Mouse (Mus musculus) limb, embryonic 15.5 days (tissue): ENCODE results near the gene Sgms1. TPM values are rescaled to one million over a fixed set of nuclear protein-coding genes. Genes with fewer than 3 reads are reported as not detected.

Experiments used
- ATAC-seq: fragments of 200-750 bp; cut with Nextera tagmentation; 2 replicates; pipeline ENCODE4 v1.8.0; 2017; ENCODE audit warnings: low read depth, moderate TSS enrichment; ENCODE audit not compliant: insufficient number of reproducible peaks, low FRiP score, low TSS enrichment
- H3K27ac ChIP-seq: fragments of 300-500 bp; sonication (generic); 2 replicates; pipeline ENCODE4 v1.5.1; 2015; ENCODE audit warnings: moderate library complexity, mild to moderate bottlenecking, inconsistent platforms
- H3K27me3 ChIP-seq: fragments of 300-500 bp; sonication (generic); 2 replicates; pipeline ENCODE4 v1.6.1; 2015; ENCODE audit warnings: inconsistent platforms
- H3K36me3 ChIP-seq: fragments of 300-500 bp; sonication (generic); 2 replicates; pipeline ENCODE4 v1.6.1; 2015; ENCODE audit warnings: inconsistent platforms
- H3K4me1 ChIP-seq: fragments of 300-500 bp; sonication (generic); 2 replicates; pipeline ENCODE4 v1.6.1; 2015; ENCODE audit warnings: inconsistent platforms
- H3K4me2 ChIP-seq: fragments of 300-500 bp; sonication (generic); 2 replicates; pipeline ENCODE4 v1.6.1; 2015; ENCODE audit warnings: mild to moderate bottlenecking, inconsistent platforms
- H3K4me3 ChIP-seq: fragments of 300-500 bp; sonication (generic); 2 replicates; pipeline ENCODE4 v1.5.1; 2015; ENCODE audit warnings: mild to moderate bottlenecking, inconsistent platforms
- H3K9ac ChIP-seq: fragments of 300-500 bp; sonication (generic); 2 replicates; pipeline ENCODE4 v1.6.1; 2015; ENCODE audit warnings: inconsistent platforms
- H3K9me3 ChIP-seq: fragments of 300-500 bp; sonication (generic); 2 replicates; pipeline ENCODE4 v1.6.1; 2016; ENCODE audit warnings: inconsistent platforms
- WGBS: fragments of 180-500 bp; shearing (Covaris S2); methylation state at CpG from one replicate; pipeline ENCODE4 v1.1.7; 2015; 5-methylcytosine and 5-hydroxymethylcytosine counted together
- polyA plus RNA-seq: library from polyadenylated mRNA; unstranded; fragments of >200 nt; fragmentation: Nextera tagmentation; extraction: Ambion mirVana; gene quantifications from 2 replicates; pipeline ENCODE4 v1.2.1, GENCODE M21; 2015

Sgms1 gene
- 45.6 and 49.8 TPM in 2 replicates for polyA plus RNA-seq

DNA sequence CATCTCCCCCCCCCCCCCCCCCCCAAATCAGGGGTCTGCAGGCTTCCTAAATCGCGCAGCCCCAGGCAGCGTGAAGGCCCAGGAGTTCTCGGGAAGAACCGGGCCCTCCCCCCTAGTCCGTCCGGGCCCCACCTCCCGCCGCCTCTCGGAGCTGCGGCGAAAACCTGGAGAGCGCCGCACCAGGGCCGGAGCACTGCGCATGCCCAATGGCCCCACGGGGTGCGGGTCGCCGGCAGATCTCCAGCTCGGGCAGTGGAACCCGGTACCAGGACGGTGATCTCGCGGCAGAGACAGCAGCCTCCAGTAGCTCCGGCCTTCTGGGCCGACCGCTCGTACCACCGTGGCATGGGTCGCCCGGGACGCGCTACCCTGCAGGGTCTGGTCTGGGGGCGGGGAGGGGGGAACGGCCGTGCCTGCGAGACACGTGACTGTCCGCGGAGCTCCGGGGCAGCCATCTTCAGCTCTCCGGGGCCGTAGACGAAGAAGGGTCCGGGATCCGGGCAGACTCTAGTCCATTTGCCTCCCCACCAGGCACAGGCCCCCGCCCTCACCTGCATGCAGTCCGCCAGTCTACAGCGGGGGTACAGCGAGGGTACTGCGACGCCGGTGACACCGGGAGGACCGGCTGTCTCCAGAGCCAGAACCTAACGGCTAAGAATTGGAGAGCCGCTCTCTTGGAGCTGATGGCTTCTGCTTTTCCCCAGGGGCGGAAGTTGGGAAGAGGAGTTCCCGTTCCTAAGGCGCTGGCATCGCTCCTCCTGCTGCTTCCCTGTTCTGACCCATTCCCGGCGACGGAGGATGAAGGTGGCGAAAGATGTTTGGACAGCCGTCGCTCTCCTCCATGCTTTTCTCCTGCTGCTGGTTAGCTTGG, at the start of gene Sgms1:
TSS of gene Sgms1 (minus strand) at position 714 of the 871 bp plus-strand sequence.
- no peaks in the 10 kb centered on the region for H3K27me3 ChIP-seq
- 1% methylated on average over 67 of the region's 68 CpGs for WGBS
- H3K27ac ChIP-seq = peak within 1 kb of the TSS; percentile 89
- peak within 1 kb of the TSS; percentile 90 for H3K4me3 ChIP-seq
- no peaks in the 10 kb centered on the region for H3K9me3 ChIP-seq
- ATAC-seq = peak; percentile 92
- H3K4me1 ChIP-seq = peaks cover 28% of the 10 kb centered on the region
- H3K4me2 ChIP-seq = peak within 1 kb of the TSS; percentile 92
- H3K9ac ChIP-seq = peak within 1 kb of the TSS; percentile 80
- H3K36me3 ChIP-seq = no peaks in the 10 kb centered on the region

DNA sequence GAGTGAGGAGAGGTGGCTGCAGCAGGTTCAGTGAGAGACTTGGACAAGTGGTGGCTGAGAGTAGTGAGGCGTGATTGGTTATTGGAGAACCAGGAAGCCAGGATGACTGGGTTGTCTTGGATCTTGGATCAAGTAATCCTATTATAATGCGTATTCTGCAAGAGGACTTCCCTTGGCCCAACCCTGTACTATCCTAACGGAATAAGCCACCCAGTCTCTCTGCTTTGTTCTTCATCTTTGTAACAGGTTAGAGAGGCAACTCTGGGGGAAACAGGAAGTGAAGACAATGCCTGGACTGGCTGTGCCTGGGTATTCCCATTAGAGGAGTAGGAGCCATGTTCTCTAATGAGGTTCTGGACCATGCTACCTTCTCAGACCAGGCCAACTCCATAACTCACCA, 36.3 kb upstream of the Sgms1 start:
- 79% methylated on average over 3 of the region's 3 CpGs for WGBS
- no peak overlapping the region for H3K4me2 ChIP-seq
- H3K9ac ChIP-seq = no peak overlapping the region
- no peaks in the 10 kb centered on the region for H3K9me3 ChIP-seq
- no peak overlapping the region for H3K4me3 ChIP-seq
- H3K4me1 ChIP-seq = no peaks in the 10 kb centered on the region
- no peak for ATAC-seq
- no peaks in the 10 kb centered on the region for H3K27me3 ChIP-seq
- no peak overlapping the region for H3K27ac ChIP-seq
- no peaks in the 10 kb centered on the region for H3K36me3 ChIP-seq

GRCm38 (mm10) chr19:32424706-32425105, 35.2 kb upstream of the Sgms1 start:
- WGBS = 72% methylated on average over 3 of the region's 3 CpGs
- H3K27me3 ChIP-seq = no peaks in the 10 kb centered on the region
- no peak for ATAC-seq

GRCm38 (mm10) chr19:32419069-32419468, 29.6 kb upstream of the Sgms1 start:
- Histone ChIP-seq H3K4me3 (no peak overlapping the region), H3K27me3 (no peaks in the 10 kb centered on the region), H3K9ac (no peak overlapping the region), H3K9me3 (no peaks in the 10 kb centered on the region), H3K36me3 (no peaks in the 10 kb centered on the region), H3K27ac (no peak overlapping the region), H3K4me1 (no peaks in the 10 kb centered on the region), H3K4me2 (no peak overlapping the region)
- no peak for ATAC-seq
- WGBS = 68% methylated on average over 3 of the region's 3 CpGs

More at GRCm38 (mm10) chr19:32424706-32425105, 35.2 kb upstream of the Sgms1 start:
- Histone ChIP-seq H3K36me3 (no peaks in the 10 kb centered on the region), H3K9ac (no peak overlapping the region), H3K27ac (no peak overlapping the region), H3K9me3 (no peaks in the 10 kb centered on the region), H3K4me2 (no peak overlapping the region), H3K4me3 (no peak overlapping the region), H3K4me1 (no peaks in the 10 kb centered on the region)

DNA sequence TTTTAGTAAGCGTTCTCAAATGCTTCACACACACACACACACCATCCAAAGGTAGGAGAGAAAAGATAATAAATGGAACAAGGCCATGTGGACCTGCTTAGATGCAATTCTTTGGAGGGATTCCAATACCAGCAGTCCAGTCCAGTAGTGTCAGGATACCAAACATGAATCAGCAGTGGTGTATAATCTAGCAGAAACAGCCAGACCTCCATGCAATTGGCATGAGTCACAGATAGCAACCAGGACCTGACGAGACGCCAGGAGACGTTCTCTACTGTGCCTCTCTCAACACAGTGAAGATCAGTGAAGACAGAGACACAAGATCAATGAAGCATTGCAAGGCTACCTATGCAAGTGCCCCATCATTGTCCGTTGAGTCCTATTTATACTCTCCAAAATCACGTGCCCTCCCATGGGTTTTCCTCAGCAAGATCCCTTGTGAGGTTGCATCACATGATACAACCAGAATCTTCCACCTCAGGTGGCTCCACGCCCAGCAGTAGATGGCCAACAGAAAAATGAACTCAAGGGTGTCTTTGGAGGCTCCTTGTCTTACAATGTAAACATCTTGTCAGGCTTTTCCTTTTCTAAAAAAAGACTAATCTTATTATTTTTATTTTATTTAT, 27.3 kb upstream of the Sgms1 start:
- no peak overlapping the region for H3K4me3 ChIP-seq
- H3K36me3 ChIP-seq = no peaks in the 10 kb centered on the region
- no peak overlapping the region for H3K27ac ChIP-seq
- no peaks in the 10 kb centered on the region for H3K27me3 ChIP-seq
- H3K4me2 ChIP-seq = no peak overlapping the region
- 82% methylated on average over 7 of the region's 7 CpGs for WGBS
- H3K9me3 ChIP-seq = no peaks in the 10 kb centered on the region
- no peak for ATAC-seq
- H3K4me1 ChIP-seq = no peaks in the 10 kb centered on the region
- no peak overlapping the region for H3K9ac ChIP-seq

- Histone ChIP-seq H3K4me3 (no peak overlapping the region), H3K4me1 (no peaks in the 10 kb centered on the region), H3K36me3 (no peaks in the 10 kb centered on the region), H3K27me3 (no peaks in the 10 kb centered on the region), H3K4me2 (no peak overlapping the region), H3K27ac (no peak overlapping the region), H3K9ac (no peak overlapping the region), H3K9me3 (no peaks in the 10 kb centered on the region)
- no peak for ATAC-seq
- WGBS = 83% methylated on average over 8 of the region's 8 CpGs
Measured at GRCm38 (mm10) chr19:32409603-32410360, 20.3 kb upstream of the Sgms1 start.

GRCm38 (mm10) chr19:32406717-32407116, 17.2 kb upstream of the Sgms1 start:
- Histone ChIP-seq H3K36me3 (no peaks in the 10 kb centered on the region), H3K4me3 (no peak overlapping the region), H3K27me3 (no peaks in the 10 kb centered on the region), H3K27ac (no peak overlapping the region), H3K4me2 (no peak overlapping the region), H3K4me1 (no peaks in the 10 kb centered on the region), H3K9ac (no peak overlapping the region), H3K9me3 (no peaks in the 10 kb centered on the region)
- WGBS = 72% methylated on average over 7 of the region's 7 CpGs
- no peak for ATAC-seq

GRCm38 (mm10) chr19:32404386-32404785, 14.9 kb upstream of the Sgms1 start:
- WGBS = 82% methylated on average over 5 of the region's 5 CpGs
- H3K4me1 ChIP-seq = no peaks in the 10 kb centered on the region
- no peak for ATAC-seq

GRCm38 (mm10) chr19:32403834-32404233, 14.3 kb upstream of the Sgms1 start:
- no peaks in the 10 kb centered on the region for H3K27me3 ChIP-seq
- H3K4me2 ChIP-seq = no peak overlapping the region
- H3K9ac ChIP-seq = no peak overlapping the region
- H3K27ac ChIP-seq = no peak overlapping the region
- H3K4me1 ChIP-seq = no peaks in the 10 kb centered on the region
- H3K4me3 ChIP-seq = no peak overlapping the region
- WGBS = 78% methylated on average over 5 of the region's 5 CpGs
- ATAC-seq = no peak
- no peaks in the 10 kb centered on the region for H3K36me3 ChIP-seq
- H3K9me3 ChIP-seq = no peaks in the 10 kb centered on the region

More at GRCm38 (mm10) chr19:32404386-32404785, 14.9 kb upstream of the Sgms1 start:
- H3K9me3 ChIP-seq = no peaks in the 10 kb centered on the region
- H3K4me2 ChIP-seq = no peak overlapping the region
- H3K9ac ChIP-seq = no peak overlapping the region
- H3K27me3 ChIP-seq = no peaks in the 10 kb centered on the region
- no peak overlapping the region for H3K4me3 ChIP-seq
- no peak overlapping the region for H3K27ac ChIP-seq
- H3K36me3 ChIP-seq = no peaks in the 10 kb centered on the region

DNA sequence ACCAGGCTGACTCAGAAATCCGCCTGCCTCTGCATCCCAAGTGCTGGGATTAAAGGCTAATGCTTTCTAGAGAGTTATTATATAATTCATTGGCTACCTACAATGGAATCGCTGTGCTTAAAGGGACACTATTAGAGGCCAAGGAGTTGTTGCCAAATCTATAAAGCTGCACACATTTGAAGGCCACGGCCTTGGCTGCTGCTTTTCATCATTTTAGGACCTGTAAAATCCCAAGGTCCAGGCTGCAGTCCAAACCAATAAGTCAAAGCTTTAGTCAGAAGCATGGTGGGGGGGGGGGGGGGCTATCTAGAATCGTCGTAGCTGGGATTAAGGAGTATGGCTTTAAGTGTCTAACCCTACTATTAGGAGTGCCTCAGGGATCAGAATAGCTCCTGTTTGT, 9.0 kb upstream of the Sgms1 start:
- Histone ChIP-seq H3K9me3 (no peaks in the 10 kb centered on the region), H3K27ac (no peak overlapping the region), H3K4me3 (no peak overlapping the region), H3K4me1 (no peaks in the 10 kb centered on the region), H3K27me3 (no peaks in the 10 kb centered on the region), H3K36me3 (no peaks in the 10 kb centered on the region), H3K9ac (no peak overlapping the region), H3K4me2 (no peak overlapping the region)
- no peak for ATAC-seq
- 43% methylated on average over 5 of the region's 5 CpGs for WGBS

DNA sequence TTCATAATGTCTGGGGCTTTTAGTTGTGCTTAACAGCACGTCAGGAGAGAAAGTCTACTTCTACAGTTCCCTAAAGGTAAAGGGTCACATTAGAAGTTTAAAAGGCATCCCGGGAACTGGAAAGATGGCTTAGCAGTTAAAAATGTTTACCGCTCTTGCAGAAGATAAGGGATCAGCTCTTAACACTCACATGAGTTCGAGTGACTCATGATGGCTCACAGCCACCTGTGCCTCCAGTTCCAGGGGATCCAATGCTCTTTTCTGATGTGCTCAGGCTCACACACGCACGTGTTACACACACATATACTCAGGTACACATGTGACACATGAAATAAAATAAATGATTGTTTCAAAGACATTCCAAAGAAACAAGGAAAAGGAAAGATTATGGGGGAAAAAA, 6.8 kb upstream of the Sgms1 start:
- Histone ChIP-seq H3K4me3 (no peak overlapping the region), H3K36me3 (no peaks in the 10 kb centered on the region), H3K27me3 (no peaks in the 10 kb centered on the region), H3K9me3 (no peaks in the 10 kb centered on the region), H3K9ac (no peak overlapping the region), H3K27ac (no peak overlapping the region), H3K4me1 (no peaks in the 10 kb centered on the region), H3K4me2 (no peak overlapping the region)
- WGBS = 78% methylated on average over 6 of the region's 6 CpGs
- ATAC-seq = no peak

GRCm38 (mm10) chr19:32394825-32395224, 5.3 kb upstream of the Sgms1 start:
- Histone ChIP-seq H3K27ac (no peak overlapping the region), H3K4me3 (no peak overlapping the region), H3K27me3 (no peaks in the 10 kb centered on the region), H3K36me3 (no peaks in the 10 kb centered on the region), H3K4me2 (no peak overlapping the region), H3K9me3 (no peaks in the 10 kb centered on the region), H3K9ac (no peak overlapping the region), H3K4me1 (peaks cover 4% of the 10 kb centered on the region)
- ATAC-seq = no peak
- 89% methylated on average over 13 of the region's 13 CpGs for WGBS
